Mouse (Mus musculus): ENCODE data around the gene Asphd1.

DNA sequence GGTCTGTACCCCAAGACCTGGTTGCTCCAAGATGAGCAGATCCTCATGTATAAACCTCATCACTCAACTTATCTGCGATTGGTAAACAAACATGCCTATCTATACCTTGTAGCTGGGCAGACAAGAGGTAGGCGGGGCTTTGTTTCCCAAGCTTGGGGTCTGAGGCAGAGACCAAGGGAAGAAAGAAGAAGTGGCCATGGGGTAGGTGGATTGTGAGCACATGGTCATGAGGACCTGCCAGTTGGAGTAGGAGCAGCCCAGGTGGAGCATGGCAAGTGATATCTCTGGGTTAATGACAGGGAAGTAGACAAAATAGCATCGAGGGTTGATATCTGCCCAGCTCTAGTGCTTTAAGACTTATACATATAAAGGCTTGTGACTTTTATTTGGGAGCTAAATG, 34.5 kb downstream of the Asphd1 start:
- TF ChIP-seq POLR2A (IDR thresholded peaks at IDR 0.05; ENCODE audit: control insufficient read depth, extremely low read depth, insufficient read depth, low read length, poor library complexity) (no peak), CTCF (IDR thresholded peaks at IDR 0.05; ENCODE audit: borderline replicate concordance, control insufficient read depth, extremely low read depth, insufficient read depth, low read length, poor library complexity) (no peak)
